Mouse (Mus musculus) midbrain, embryonic 15.5 days (tissue): ENCODE results near the gene Gng7. TPM values are rescaled to one million over a fixed set of nuclear protein-coding genes. Genes with fewer than 3 reads are reported as not detected.
"Not testable (repeated sequence)": the region's sequence is repeated elsewhere in the genome, so short reads cannot be mapped to it uniquely, and the experiment has no call there.

Experiments used
- ATAC-seq: fragments of 200-750 bp; cut with Nextera tagmentation; replicated peaks from 2 replicates; pipeline ENCODE4 v1.8.0; 2017; ENCODE audit warnings: moderate TSS enrichment
- H3K27ac ChIP-seq: fragments of 300-500 bp; sonication (generic); 2 replicates; pipeline ENCODE4 v1.5.1; 2015; ENCODE audit warnings: mild to moderate bottlenecking, inconsistent platforms
- H3K27me3 ChIP-seq: fragments of 300-500 bp; sonication (generic); replicated peaks from 2 replicates; pipeline ENCODE4 v1.6.1; 2015; ENCODE audit warnings: inconsistent platforms
- H3K36me3 ChIP-seq: fragments of 300-500 bp; sonication (generic); replicated peaks from 2 replicates; pipeline ENCODE4 v1.6.1; 2015; ENCODE audit warnings: inconsistent platforms
- H3K4me1 ChIP-seq: fragments of 300-500 bp; sonication (generic); 2 replicates; pipeline ENCODE4 v1.6.1; 2015; ENCODE audit warnings: inconsistent platforms
- H3K4me2 ChIP-seq: fragments of 300-500 bp; sonication (generic); 2 replicates; pipeline ENCODE4 v1.6.1; 2015; ENCODE audit warnings: inconsistent platforms, mild to moderate bottlenecking, moderate library complexity
- H3K4me3 ChIP-seq: fragments of 300-500 bp; sonication (generic); 2 replicates; pipeline ENCODE4 v1.5.1; 2015; ENCODE audit warnings: mild to moderate bottlenecking, inconsistent platforms
- H3K9ac ChIP-seq: fragments of 300-500 bp; sonication (generic); 2 replicates; pipeline ENCODE4 v1.6.1; 2015; ENCODE audit warnings: mild to moderate bottlenecking, inconsistent platforms
- H3K9me3 ChIP-seq: fragments of 300-500 bp; sonication (generic); 2 replicates; pipeline ENCODE4 v1.6.1; 2016; ENCODE audit warnings: inconsistent platforms
- WGBS: fragments of 180-500 bp; shearing (Covaris S2); methylation state at CpG from one replicate; pipeline ENCODE4 v1.1.7; 2015; ENCODE audit warnings: mixed read lengths; 5-methylcytosine and 5-hydroxymethylcytosine counted together
- polyA plus RNA-seq: library from polyadenylated mRNA; unstranded; fragments of >200 nt; fragmentation: Nextera tagmentation; extraction: Ambion mirVana; gene quantifications from 2 replicates; pipeline ENCODE4 v1.2.1, GENCODE M21; 2015

The Gng7 gene
- polyA plus RNA-seq, 1 experiment from 2014 or later = 19.0 TPM

GRCm38 (mm10) chr10:80990406-80990805 lies 24.3 kb downstream of the Gng7 start:
- no peak for ATAC-seq
- Histone ChIP-seq H3K9me3 (no peaks in the 10 kb centered on the region), H3K9ac (no peak overlapping the region), H3K27ac (no peak overlapping the region), H3K27me3 (peaks cover 17% of the 10 kb centered on the region), H3K36me3 (no peaks in the 10 kb centered on the region), H3K4me2 (no peak overlapping the region), H3K4me3 (no peak overlapping the region), H3K4me1 (peaks cover 17% of the 10 kb centered on the region)
- WGBS = 78% methylated on average over 7 of the region's 7 CpGs

- Histone ChIP-seq H3K27me3 (peaks cover 22% of the 10 kb centered on the region), H3K4me1 (peaks cover 15% of the 10 kb centered on the region)
- not testable (repeated sequence) for H3K4me2 ChIP-seq, H3K9ac ChIP-seq, H3K9me3 ChIP-seq, H3K27ac ChIP-seq, H3K4me3 ChIP-seq, H3K36me3 ChIP-seq, ATAC-seq
- WGBS = 50% methylated on average over 4 of the region's 4 CpGs
These were observed 24.9 kb downstream of the Gng7 start for GRCm38 (mm10) chr10:80989854-80990253.

- Histone ChIP-seq H3K4me2 (no peak overlapping the region), H3K9me3 (no peaks in the 10 kb centered on the region), H3K36me3 (no peaks in the 10 kb centered on the region), H3K27ac (no peak overlapping the region), H3K4me3 (no peak overlapping the region), H3K9ac (no peak overlapping the region), H3K27me3 (peaks cover 25% of the 10 kb centered on the region), H3K4me1 (peaks cover 15% of the 10 kb centered on the region)
- 62% methylated on average over 6 of the region's 6 CpGs for WGBS
- ATAC-seq = no peak
These were observed 25.3 kb downstream of the Gng7 start for GRCm38 (mm10) chr10:80989446-80989845.

GRCm38 (mm10) chr10:80987709-80988441 lies 26.9 kb downstream of the Gng7 start:
- H3K9ac ChIP-seq = no peak overlapping the region
- peaks cover 32% of the 10 kb centered on the region for H3K27me3 ChIP-seq
- H3K27ac ChIP-seq = no peak overlapping the region
- H3K9me3 ChIP-seq = no peaks in the 10 kb centered on the region
- peaks cover 7% of the 10 kb centered on the region for H3K4me1 ChIP-seq
- peak; percentile 78 for ATAC-seq
- no peak overlapping the region for H3K4me2 ChIP-seq
- H3K36me3 ChIP-seq = no peaks in the 10 kb centered on the region
- WGBS = 12% methylated on average over 10 of the region's 10 CpGs
- no peak overlapping the region for H3K4me3 ChIP-seq

- ATAC-seq = no peak
These were observed 28.0 kb downstream of the Gng7 start for GRCm38 (mm10) chr10:80986754-80987153.

GRCm38 (mm10) chr10:80985970-80986701 lies 28.6 kb downstream of the Gng7 start:
- Histone ChIP-seq H3K4me2 (peak overlapping the region; percentile 44), H3K4me3 (peak overlapping the region; percentile 25), H3K27me3 (peaks cover 32% of the 10 kb centered on the region), H3K9ac (0 out of 2 replicates have a peak overlapping the region, but pooled peaks have one; percentile 21), H3K4me1 (peaks cover 7% of the 10 kb centered on the region), H3K9me3 (no peaks in the 10 kb centered on the region), H3K36me3 (no peaks in the 10 kb centered on the region), H3K27ac (no peak overlapping the region)
- 33% methylated on average over 13 of the region's 13 CpGs for WGBS
- no peak for ATAC-seq

More at GRCm38 (mm10) chr10:80986754-80987153, 28.0 kb downstream of the Gng7 start:
- Histone ChIP-seq H3K4me3 (no peak overlapping the region), H3K36me3 (no peaks in the 10 kb centered on the region), H3K27me3 (peaks cover 32% of the 10 kb centered on the region), H3K4me1 (peaks cover 7% of the 10 kb centered on the region), H3K27ac (no peak overlapping the region), H3K4me2 (no peak overlapping the region), H3K9me3 (no peaks in the 10 kb centered on the region), H3K9ac (no peak overlapping the region)
- 75% methylated on average over 6 of the region's 6 CpGs for WGBS

GRCm38 (mm10) chr10:80985241-80985969 lies 29.3 kb downstream of the Gng7 start:
- no peak overlapping the region for H3K27ac ChIP-seq
- peak overlapping the region; percentile 44 for H3K4me2 ChIP-seq
- no peak for ATAC-seq
- H3K4me3 ChIP-seq = peak overlapping the region; percentile 25
- peaks cover 7% of the 10 kb centered on the region for H3K4me1 ChIP-seq
- H3K9ac ChIP-seq = peak overlapping the region; percentile 21; the same call in 1 of the 2 replicates
- 9% methylated on average over 37 of the region's 37 CpGs for WGBS
- H3K36me3 ChIP-seq = no peaks in the 10 kb centered on the region
- peaks cover 32% of the 10 kb centered on the region for H3K27me3 ChIP-seq
- no peaks in the 10 kb centered on the region for H3K9me3 ChIP-seq

GRCm38 (mm10) chr10:80984223-80984622 lies 30.5 kb downstream of the Gng7 start:
- H3K9ac ChIP-seq = no peak overlapping the region
- peaks cover 7% of the 10 kb centered on the region for H3K4me1 ChIP-seq
- 89% methylated on average over 12 of the region's 12 CpGs for WGBS
- H3K27me3 ChIP-seq = peaks cover 32% of the 10 kb centered on the region
- H3K27ac ChIP-seq = no peak overlapping the region
- H3K9me3 ChIP-seq = no peaks in the 10 kb centered on the region
- H3K4me3 ChIP-seq = no peak overlapping the region
- H3K4me2 ChIP-seq = no peak overlapping the region
- no peak for ATAC-seq
- no peaks in the 10 kb centered on the region for H3K36me3 ChIP-seq

- Histone ChIP-seq H3K4me1 (peaks cover 7% of the 10 kb centered on the region), H3K27ac (no peak overlapping the region), H3K4me3 (no peak overlapping the region), H3K9me3 (no peaks in the 10 kb centered on the region), H3K27me3 (peaks cover 30% of the 10 kb centered on the region), H3K4me2 (no peak overlapping the region), H3K9ac (no peak overlapping the region), H3K36me3 (no peaks in the 10 kb centered on the region)
- 80% methylated on average over 4 of the region's 4 CpGs for WGBS
- ATAC-seq = no peak
These were observed 32.4 kb downstream of the Gng7 start for GRCm38 (mm10) chr10:80982381-80982780.

GRCm38 (mm10) chr10:80981564-80982112 lies 33.1 kb downstream of the Gng7 start:
- no peaks in the 10 kb centered on the region for H3K9me3 ChIP-seq
- no peak overlapping the region for H3K9ac ChIP-seq
- peaks cover 7% of the 10 kb centered on the region for H3K4me1 ChIP-seq
- no peaks in the 10 kb centered on the region for H3K36me3 ChIP-seq
- H3K27me3 ChIP-seq = peaks cover 25% of the 10 kb centered on the region
- H3K27ac ChIP-seq = no peak overlapping the region
- WGBS = 51% methylated on average over 7 of the region's 7 CpGs
- no peak overlapping the region for H3K4me3 ChIP-seq
- H3K4me2 ChIP-seq = no peak overlapping the region
- no peak for ATAC-seq

- no peak overlapping the region for H3K4me3 ChIP-seq
- H3K36me3 ChIP-seq = no peaks in the 10 kb centered on the region
- H3K27me3 ChIP-seq = no peaks in the 10 kb centered on the region
- H3K9ac ChIP-seq = no peak overlapping the region
- WGBS = 93% methylated on average over 11 of the region's 11 CpGs
- no peaks in the 10 kb centered on the region for H3K9me3 ChIP-seq
- no peak overlapping the region for H3K27ac ChIP-seq
- ATAC-seq = no peak
- H3K4me2 ChIP-seq = no peak overlapping the region
- peaks cover 3% of the 10 kb centered on the region; the same call in 1 of the 2 replicates for H3K4me1 ChIP-seq
These were observed 39.3 kb downstream of the Gng7 start for GRCm38 (mm10) chr10:80975478-80975877.

GRCm38 (mm10) chr10:80973722-80974121 lies 41.0 kb downstream of the Gng7 start:
- WGBS = 89% methylated on average over 1 of the region's 1 CpGs
- no peaks in the 10 kb centered on the region for H3K36me3 ChIP-seq
- H3K27ac ChIP-seq = no peak overlapping the region
- no peak overlapping the region for H3K4me2 ChIP-seq
- no peak overlapping the region for H3K9ac ChIP-seq
- H3K9me3 ChIP-seq = no peaks in the 10 kb centered on the region
- H3K4me1 ChIP-seq = peaks cover 3% of the 10 kb centered on the region; the same call in 1 of the 2 replicates
- no peak overlapping the region for H3K4me3 ChIP-seq
- no peak for ATAC-seq
- no peaks in the 10 kb centered on the region for H3K27me3 ChIP-seq
